Comparison of ENCODE assay signal across 9 mouse cellular contexts in genomic region chr9:121757432-121757831, GRCm38 (mm10). TPM values are rescaled to one million over a fixed set of nuclear protein-coding genes. Genes with fewer than 3 reads are reported as not detected.
DNase-seq lines count a peak whose midpoint lies in the region; ATAC-seq lines count a peak whose summit lies in the region.
"Had no signal": no experiment of that assay in that cellular context is flagged by ENCODE, and none has a peak within 500 bp of the region (broad histone marks: within the 10 kb centered on the region; RNA-seq: fewer than 3 reads in every experiment).

No protein-coding gene starts in this region.

- ATAC-seq in intestine, embryonic 15.5 days, result no peak
- ATAC-seq: Patski had no signal

- H3K4me3 ChIP-seq in intestine, embryonic 15.5 days (replicated peaks), result no peak overlapping the region

- H3K36me3 ChIP-seq in intestine, embryonic 15.5 days, result peaks cover 28% of the 10 kb centered on the region

- peaks cover 32% of the 10 kb centered on the region for H3K4me1 ChIP-seq in intestine, embryonic 15.5 days (replicated peaks)

- 61% methylated on average over 3 of the region's 3 CpGs for WGBS in intestine, embryonic 15.5 days

- H3K9me3 ChIP-seq in intestine, embryonic 15.5 days, result no peaks in the 10 kb centered on the region

- intact Hi-C loops in heart, postnatal 25 days (cut with DNase I), result no loop called here

- no peak overlapping the region for H3K9ac ChIP-seq in intestine, embryonic 15.5 days

- DNase-seq in heart, adult 11 months, result peak; percentile 89
- DNase-seq in heart, postnatal 25 days (ENCODE audit: low spot score), result no peak
- peak; percentile 76 for DNase-seq in 3T3-L1 (ENCODE audit: low read depth, low spot score)
- DNase-seq in adipocyte (ENCODE audit: low spot score), result peak; percentile 45
- DNase-seq in spleen, postnatal 10 days (ENCODE audit: low spot score in 2 of 2), result no peak
- no peak for DNase-seq in adrenal gland, adult 2 months
- DNase-seq in MN1 (ENCODE audit: low spot score), result no peak

- no peak overlapping the region for H3K27ac ChIP-seq in intestine, embryonic 15.5 days

- 0 out of 2 replicates have a peak overlapping the region, but pooled peaks have one; percentile 96 for H3K4me2 ChIP-seq in intestine, embryonic 15.5 days (replicated peaks)

- H3K27me3 ChIP-seq in intestine, embryonic 15.5 days (replicated peaks), result no peaks in the 10 kb centered on the region
- H3K27me3 ChIP-seq: Patski had no signal

RNA-seq across cellular contexts. Expression of gene Zfp651, which starts 1.7 kb away (rescaled TPM):
- 100 to 1,000 TPM; 116 to 128 TPM for total RNA-seq in heart, postnatal 25 days (2021)
- polyA plus RNA-seq in intestine, embryonic 15.5 days (2015; fragmentation: Nextera tagmentation; extraction: Ambion mirVana), result 13.0 and 14.0 TPM in 2 replicates
- 10 to 100 TPM; 26.6 to 49.7 TPM for total RNA-seq in adrenal gland, adult 2 months (2021)
- 36.6 and 51.5 TPM in 2 replicates for polyA plus RNA-seq in adrenal gland, adult 2 months (2012; rRNA removed)

RNA-seq across cellular contexts. Expression of gene Klhl40, which starts 20.0 kb away (rescaled TPM):
- 10 to 100 TPM; 10.1 to 10.5 TPM for total RNA-seq in heart, postnatal 25 days (2021)
- polyA plus RNA-seq in intestine, embryonic 15.5 days (2015; fragmentation: Nextera tagmentation; extraction: Ambion mirVana), result 0.29 and 0.39 TPM in 2 replicates
- total RNA-seq in adrenal gland, adult 2 months (2021), result not detected
- polyA plus RNA-seq in adrenal gland, adult 2 months (2012; rRNA removed), result not detected in 2 replicates
- polyA plus RNA-seq: Patski had no signal

RNA-seq across cellular contexts. Expression of gene Hhatl, which starts 34.9 kb away (rescaled TPM):
- total RNA-seq in heart, postnatal 25 days (2021), result 100 to 1,000 TPM; 118 to 123 TPM
- 1.1 and 1.5 TPM in 2 replicates for polyA plus RNA-seq in intestine, embryonic 15.5 days (2015; fragmentation: Nextera tagmentation; extraction: Ambion mirVana)
- not detected for total RNA-seq in adrenal gland, adult 2 months (2021)
- polyA plus RNA-seq in adrenal gland, adult 2 months (2012; rRNA removed), result 0.13 and 0.17 TPM in 2 replicates
- polyA plus RNA-seq: Patski had no signal

RNA-seq across cellular contexts. Expression of gene Nktr, which starts 38.5 kb away (rescaled TPM):
- 10 to 100 TPM; 29.1 to 38.1 TPM for total RNA-seq in heart, postnatal 25 days (2021)
- polyA plus RNA-seq in intestine, embryonic 15.5 days (2015; fragmentation: Nextera tagmentation; extraction: Ambion mirVana), result 57.9 and 62.6 TPM in 2 replicates
- 10 to 100 TPM; 54.2 to 83.7 TPM for total RNA-seq in adrenal gland, adult 2 months (2021)
- polyA plus RNA-seq in adrenal gland, adult 2 months (2012; rRNA removed), result 24.9 and 25.0 TPM in 2 replicates

RNA-seq across cellular contexts. Expression of gene Ss18l2, which starts 47.3 kb away (rescaled TPM):
- total RNA-seq in heart, postnatal 25 days (2021), result 100 to 1,000 TPM; 138 to 145 TPM
- polyA plus RNA-seq in intestine, embryonic 15.5 days (2015; fragmentation: Nextera tagmentation; extraction: Ambion mirVana), result 141 and 147 TPM in 2 replicates
- 10 to 100 TPM; 45.8 to 47.7 TPM for total RNA-seq in adrenal gland, adult 2 months (2021)
- polyA plus RNA-seq in adrenal gland, adult 2 months (2012; rRNA removed), result 18.6 and 20.3 TPM in 2 replicates

Comparison
In these comparisons a context has a peak if more than half of its experiments do, and no peak if none do; other contexts are left out.
1. DNase-seq: peak in heart, adult 11 months (single experiment), 3T3-L1 (single experiment) and adipocyte (single experiment); none in heart, postnatal 25 days (single experiment), spleen, postnatal 10 days (0 of 2), adrenal gland, adult 2 months (single experiment) and MN1 (single experiment).
2. RNA of gene Klhl40, which starts 20.0 kb away (total RNA-seq): 10.1 to 10.5 TPM in heart, postnatal 25 days; not detected in adrenal gland, adult 2 months; every median in the first group is over 10 times any median in the second.
3. RNA of gene Hhatl, which starts 34.9 kb away (total RNA-seq): 118 to 123 TPM in heart, postnatal 25 days; not detected in adrenal gland, adult 2 months; every median in the first group is over 10 times any median in the second.